Mouse (Mus musculus) small intestine, adult 2 months (tissue): Measurements from ENCODE around the gene Mef2a. TPM values are rescaled to one million over a fixed set of nuclear protein-coding genes. Genes with fewer than 3 reads are reported as not detected.

ENCODE experiments used
- H3K27ac ChIP-seq: fragments of 200-500 bp; 2 replicates; pipeline ENCODE4 v1.5.1; 2012; ENCODE audit warnings: low read depth, low read length, control low read depth, inconsistent platforms; ENCODE audit not compliant: insufficient read depth
- H3K27me3 ChIP-seq: fragments of 200-500 bp; 2 replicates; pipeline ENCODE4 v1.6.1; 2012; ENCODE audit warnings: mild to moderate bottlenecking, moderate library complexity, low read length, inconsistent platforms; ENCODE audit not compliant: control insufficient read depth, insufficient read depth
- H3K36me3 ChIP-seq: fragments of 200-500 bp; 2 replicates; pipeline ENCODE4 v1.6.1; 2012; ENCODE audit warnings: mild to moderate bottlenecking, low read length, control low read depth, inconsistent platforms; ENCODE audit not compliant: control insufficient read depth, insufficient read depth
- H3K4me1 ChIP-seq: fragments of 200-500 bp; 2 replicates; pipeline ENCODE4 v1.6.1; 2012; ENCODE audit warnings: low read length, inconsistent platforms, mixed read lengths; ENCODE audit not compliant: control insufficient read depth, insufficient read depth, insufficient read length
- H3K4me3 ChIP-seq: fragments of 200-500 bp; 2 replicates; pipeline ENCODE4 v1.5.1; 2012; ENCODE audit warnings: low read depth, mild to moderate bottlenecking, control low read depth, inconsistent platforms, low read length, moderate library complexity
- CTCF ChIP-seq: fragments of 200-500 bp; IDR thresholded peaks from 2 replicates; pipeline ENCODE4 v1.5.1; 2012; ENCODE audit warnings: low read depth, mild to moderate bottlenecking, control low read depth, inconsistent platforms, low read length, moderate library complexity, mixed read lengths; ENCODE audit not compliant: insufficient replicate concordance, insufficient read length; ENCODE audit errors: extremely low read depth
- POLR2A ChIP-seq: fragments of 200-500 bp; IDR thresholded peaks from 2 replicates; pipeline ENCODE4 v1.6.1; 2012; ENCODE audit warnings: low read depth, mild to moderate bottlenecking, control low read depth, inconsistent platforms, low read length, moderate library complexity
- WGBS: fragments of 180-500 bp; shearing (Covaris S2); methylation state at CpG from one replicate; pipeline ENCODE4 v1.1.7; 2018; 5-methylcytosine and 5-hydroxymethylcytosine counted together
- polyA plus RNA-seq: library from polyadenylated mRNA; depleted of rRNA; stranded (reverse); fragments of >200 nt; gene quantifications from 2 replicates; pipeline ENCODE4 v1.2.3, GENCODE M21; 2012

Mef2a gene
- polyA plus RNA-seq, 1 experiment = 16.0 TPM

GRCm38 (mm10) chr7:67211341-67211740 is 161.3 kb downstream of the Mef2a start:
- TF ChIP-seq CTCF (no peak), POLR2A (no peak)
- Histone ChIP-seq H3K27me3 (no peaks in the 10 kb centered on the region), H3K4me3 (no peak overlapping the region), H3K36me3 (no peaks in the 10 kb centered on the region), H3K27ac (no peak overlapping the region), H3K4me1 (peaks cover 26% of the 10 kb centered on the region; the same call in 1 of the 2 replicates)
- 74% methylated on average over 6 of the region's 6 CpGs for WGBS

DNA sequence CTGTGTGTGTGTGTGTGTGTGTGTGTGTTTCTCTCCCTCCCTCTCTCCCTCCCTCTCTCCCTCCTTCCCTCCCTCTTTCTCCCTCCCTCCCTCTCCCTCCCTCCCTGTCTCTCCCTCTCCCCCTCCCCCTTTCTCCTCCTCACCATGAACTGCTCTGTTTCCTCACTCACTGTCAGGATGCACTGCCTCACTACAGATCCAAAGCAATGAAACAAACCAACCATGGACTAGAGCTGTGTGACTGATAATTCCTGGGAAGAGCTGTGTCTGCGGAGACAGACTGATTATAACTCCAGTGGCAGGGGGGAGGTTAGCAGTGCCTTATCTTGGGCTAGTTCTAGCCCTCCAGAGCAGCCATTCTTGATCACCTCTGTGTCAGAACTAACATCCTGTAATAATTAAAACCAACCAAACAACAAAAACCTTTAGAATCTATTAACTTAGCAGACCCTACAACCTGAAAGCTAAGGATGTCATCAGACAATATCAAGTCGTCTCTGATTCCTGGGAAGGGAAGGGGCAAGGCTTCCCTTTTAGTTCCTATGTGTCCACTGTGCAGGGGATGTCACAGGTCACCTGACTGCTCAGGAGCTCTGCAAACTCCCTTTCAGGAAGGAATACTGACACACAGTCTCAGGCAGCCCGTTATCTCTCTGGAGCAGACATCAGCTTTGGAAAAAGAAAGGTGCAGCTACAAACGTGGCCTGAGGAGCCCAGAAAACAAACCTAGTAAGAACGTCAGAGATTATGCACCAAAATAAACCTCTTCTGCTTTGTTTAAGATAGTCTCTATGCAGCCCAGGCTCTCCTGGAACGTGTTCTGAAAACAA is 162.4 kb downstream of the Mef2a start:
- no peaks in the 10 kb centered on the region for H3K27me3 ChIP-seq
- H3K4me1 ChIP-seq = peaks cover 28% of the 10 kb centered on the region; the same call in 1 of the 2 replicates
- WGBS = 63% methylated on average over 6 of the region's 6 CpGs
- no peak overlapping the region for H3K4me3 ChIP-seq
- H3K27ac ChIP-seq = no peak overlapping the region
- TF ChIP-seq POLR2A = no peak
- TF ChIP-seq CTCF = no peak
- H3K36me3 ChIP-seq = no peaks in the 10 kb centered on the region

DNA sequence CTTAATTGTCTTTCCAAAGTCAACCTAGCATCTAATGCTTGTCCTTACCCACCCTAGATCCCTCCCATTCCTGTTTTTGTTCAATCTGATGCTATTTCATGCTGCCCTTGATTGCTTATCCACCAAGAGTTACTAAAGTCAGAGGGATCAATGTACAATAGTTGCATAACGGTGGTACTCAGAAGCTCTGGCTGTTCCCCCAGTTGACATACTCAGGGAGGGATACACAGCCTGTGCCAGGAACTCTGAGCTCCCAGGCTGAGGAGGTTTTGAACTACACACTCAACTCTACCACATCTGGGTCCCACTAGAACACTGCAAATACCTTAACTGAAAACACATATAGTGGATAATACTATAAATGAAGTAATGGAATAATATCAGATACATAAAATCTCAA is 164.3 kb downstream of the Mef2a start:
- Histone ChIP-seq H3K36me3 (no peaks in the 10 kb centered on the region), H3K4me3 (no peak overlapping the region), H3K27me3 (no peaks in the 10 kb centered on the region), H3K27ac (no peak overlapping the region), H3K4me1 (peaks cover 23% of the 10 kb centered on the region; the same call in 1 of the 2 replicates)
- TF ChIP-seq POLR2A = no peak
- no peak for TF ChIP-seq CTCF
- WGBS = 58% methylated on average over 1 of the region's 1 CpGs

GRCm38 (mm10) chr7:67207701-67208100 is 165.0 kb downstream of the Mef2a start:
- peak overlapping the region; percentile 27; the same call in 1 of the 2 replicates for H3K27ac ChIP-seq
- no peak for TF ChIP-seq POLR2A
- TF ChIP-seq CTCF = no peak
- peaks cover 23% of the 10 kb centered on the region; the same call in 1 of the 2 replicates for H3K4me1 ChIP-seq
- 48% methylated on average over 6 of the region's 6 CpGs for WGBS
- no peaks in the 10 kb centered on the region for H3K36me3 ChIP-seq
- no peak overlapping the region for H3K4me3 ChIP-seq
- no peaks in the 10 kb centered on the region for H3K27me3 ChIP-seq

- TF ChIP-seq CTCF = no peak
- TF ChIP-seq POLR2A = no peak
- Histone ChIP-seq H3K27me3 (no peaks in the 10 kb centered on the region), H3K27ac (peak overlapping the region; percentile 96), H3K4me3 (peak overlapping the region; percentile 20; the same call in 1 of the 2 replicates), H3K4me1 (peaks cover 23% of the 10 kb centered on the region; the same call in 1 of the 2 replicates), H3K36me3 (no peaks in the 10 kb centered on the region)
- WGBS = 44% methylated on average over 10 of the region's 10 CpGs
These were observed 166.2 kb downstream of the Mef2a start for GRCm38 (mm10) chr7:67206496-67206895.

GRCm38 (mm10) chr7:67205734-67206425 is 166.8 kb downstream of the Mef2a start:
- TF ChIP-seq POLR2A = no peak
- no peak for TF ChIP-seq CTCF
- peaks cover 23% of the 10 kb centered on the region; the same call in 1 of the 2 replicates for H3K4me1 ChIP-seq
- H3K36me3 ChIP-seq = no peaks in the 10 kb centered on the region
- no peaks in the 10 kb centered on the region for H3K27me3 ChIP-seq
- peak overlapping the region; percentile 20; the same call in 1 of the 2 replicates for H3K4me3 ChIP-seq
- H3K27ac ChIP-seq = peak overlapping the region; percentile 96
- 32% methylated on average over 9 of the region's 9 CpGs for WGBS

DNA sequence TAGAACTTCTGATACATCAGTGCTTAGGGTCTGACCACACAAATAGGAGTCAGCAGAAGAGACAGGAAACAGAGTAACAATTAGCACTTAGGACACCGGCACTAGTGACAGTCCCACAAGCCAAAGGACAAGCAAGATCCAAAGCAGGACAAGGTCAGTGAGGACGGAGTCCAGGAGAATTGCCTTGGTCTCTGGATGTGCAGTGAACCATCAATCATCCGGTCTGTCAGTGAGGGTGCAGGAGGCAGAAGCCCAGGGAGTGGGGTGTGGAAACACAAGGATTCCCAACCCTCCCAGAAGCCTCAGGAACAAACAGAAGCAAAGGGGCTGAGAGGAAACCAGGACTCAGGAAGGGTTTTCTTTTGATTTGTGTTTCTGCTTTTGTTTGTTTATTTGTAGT is 169.0 kb downstream of the Mef2a start:
- no peaks in the 10 kb centered on the region for H3K36me3 ChIP-seq
- no peak for TF ChIP-seq POLR2A
- no peaks in the 10 kb centered on the region for H3K27me3 ChIP-seq
- H3K4me3 ChIP-seq = no peak overlapping the region
- H3K4me1 ChIP-seq = peaks cover 23% of the 10 kb centered on the region; the same call in 1 of the 2 replicates
- H3K27ac ChIP-seq = no peak overlapping the region
- WGBS = 84% methylated on average over 3 of the region's 3 CpGs
